Mouse (Mus musculus): ENCODE data around the gene Antxr1. TPM values are rescaled to one million over a fixed set of nuclear protein-coding genes. Genes with fewer than 3 reads are reported as not detected.

Gene Antxr1
- total RNA-seq (2021), result 10 to 100 TPM; 32.9 to 34.0 TPM

DNA sequence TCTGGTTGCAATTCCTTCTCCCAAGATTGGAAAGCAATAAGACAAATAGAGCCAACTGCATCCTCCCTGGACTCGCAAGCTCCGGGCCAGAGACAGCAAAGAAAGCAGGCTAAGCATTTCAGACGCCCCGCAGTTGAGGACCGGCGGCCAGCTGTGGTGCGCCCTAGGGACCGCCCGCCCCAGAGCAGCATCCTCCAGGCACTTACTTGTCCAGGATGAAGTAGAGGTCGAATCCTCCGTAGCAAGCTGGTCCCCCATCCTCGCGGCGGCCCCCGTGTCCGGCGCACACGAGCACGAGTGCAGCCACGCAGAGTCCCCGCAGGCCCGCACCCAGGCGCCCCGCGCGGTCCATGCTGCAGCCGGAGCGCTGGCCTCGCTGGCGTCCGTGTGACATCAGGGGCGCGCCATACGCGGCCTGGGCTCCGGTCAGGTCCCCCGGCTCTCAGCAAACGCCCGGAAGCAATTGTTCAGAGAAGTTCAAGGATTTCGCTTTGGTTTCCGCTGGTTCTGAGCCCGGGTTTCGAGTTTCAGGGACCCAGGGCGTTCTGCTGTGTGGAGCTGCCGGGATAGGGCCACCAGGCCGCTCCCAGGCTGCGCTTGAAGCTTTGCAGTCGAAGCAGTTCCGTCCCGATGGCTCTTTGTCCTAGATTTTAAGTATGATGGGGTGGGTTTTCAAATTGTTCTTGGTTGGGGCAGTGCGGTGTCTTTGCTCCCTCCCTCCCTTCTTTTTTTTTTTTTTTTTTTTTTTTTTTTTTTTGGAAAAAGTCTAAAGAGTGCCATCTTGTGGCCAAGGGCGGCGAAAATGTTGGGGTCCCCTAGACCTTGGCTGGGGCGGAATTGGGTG lies at the start of gene Antxr1:
Gene Antxr1 (minus strand): TSS at position 731 of the 844 bp plus-strand sequence.
- peak; percentile 64 for DNase-seq

DNA sequence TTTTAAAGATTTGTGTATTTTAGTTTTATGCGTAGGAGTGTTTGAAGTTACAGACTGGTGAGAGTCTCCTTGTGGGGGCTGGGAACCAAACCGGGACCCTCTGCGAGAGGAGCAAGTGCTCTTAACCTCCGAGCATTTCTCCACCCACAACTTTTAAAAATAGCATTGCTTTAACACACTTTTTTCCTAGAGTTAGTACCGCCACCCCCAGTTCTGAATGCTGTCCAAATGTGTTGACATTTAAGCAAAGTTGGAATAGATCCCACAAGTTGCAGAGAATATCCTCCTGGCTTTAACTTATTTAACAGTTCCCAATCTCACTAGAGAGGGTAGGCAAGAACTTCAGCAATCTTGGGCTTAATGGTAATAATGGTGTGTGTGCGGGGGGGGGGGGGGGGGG lies 49.1 kb upstream of the Antxr1 start:
- DNase-seq, result no peak

GRCm38 (mm10) chr6:87383926-87384691 lies 48.5 kb upstream of the Antxr1 start:
- peak; percentile 18 for DNase-seq

DNA sequence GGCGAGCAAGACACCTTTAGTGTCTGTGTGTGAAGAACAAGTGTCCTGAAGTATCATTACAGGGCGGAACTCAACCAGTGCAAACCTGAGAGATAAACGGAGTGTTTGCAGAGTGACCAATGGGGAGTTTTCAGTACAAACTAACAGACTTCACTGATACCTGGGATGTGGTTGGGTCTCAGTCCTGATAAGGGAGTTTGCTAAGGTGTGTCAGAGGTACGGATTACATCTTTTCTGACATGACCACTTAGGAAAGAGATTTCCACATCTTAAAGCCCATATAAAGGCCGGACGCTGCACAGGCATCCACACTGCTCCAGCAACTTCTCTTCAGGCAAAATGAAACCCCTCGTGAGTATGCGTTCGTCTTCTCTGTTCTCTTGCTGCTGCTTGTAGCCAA lies 37.4 kb upstream of the Antxr1 start, which contains the start of gene Gkn2:
Gene Gkn2 (plus strand): TSS at position 301 of the 400 bp plus-strand sequence.
- no peak for DNase-seq

DNA sequence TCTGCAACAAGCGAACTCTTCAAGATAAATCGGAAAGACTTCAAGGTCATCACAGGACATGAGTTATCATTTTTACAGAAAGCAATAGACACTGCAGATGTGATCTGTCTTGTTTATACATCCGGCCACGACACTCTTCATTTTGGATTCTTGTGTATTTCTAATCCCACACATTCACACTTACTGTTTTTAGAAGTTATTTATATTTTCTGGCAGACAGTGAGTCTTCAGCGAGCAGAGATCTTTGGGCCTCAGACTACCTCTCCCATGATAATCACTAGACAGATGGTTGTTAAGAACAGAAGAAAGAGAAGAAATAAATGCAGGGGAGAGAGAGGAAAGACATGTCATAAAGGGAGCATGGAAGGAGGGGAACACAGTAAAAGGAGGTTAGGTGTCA lies 33.6 kb upstream of the Antxr1 start:
- no peak for DNase-seq

DNA sequence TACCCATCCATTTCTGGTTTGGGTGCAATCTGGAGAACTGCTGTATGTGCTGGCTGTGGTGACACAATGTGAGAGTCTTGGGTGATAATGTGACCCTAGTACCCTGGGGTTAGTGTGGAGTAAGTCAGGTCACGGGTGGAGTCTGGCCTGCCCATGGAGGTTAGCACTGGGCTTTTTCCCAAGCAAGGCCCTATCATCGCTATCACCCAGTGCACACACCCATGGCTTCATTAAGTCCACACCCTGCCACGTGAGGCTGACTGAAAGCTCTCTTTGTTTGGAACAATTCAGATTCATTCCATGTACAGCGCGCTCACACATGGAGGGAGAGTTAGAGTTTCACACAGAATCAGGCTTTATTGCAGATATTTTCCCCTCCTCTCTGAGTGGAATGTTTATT lies 18.8 kb upstream of the Antxr1 start:
- DNase-seq, result no peak

DNA sequence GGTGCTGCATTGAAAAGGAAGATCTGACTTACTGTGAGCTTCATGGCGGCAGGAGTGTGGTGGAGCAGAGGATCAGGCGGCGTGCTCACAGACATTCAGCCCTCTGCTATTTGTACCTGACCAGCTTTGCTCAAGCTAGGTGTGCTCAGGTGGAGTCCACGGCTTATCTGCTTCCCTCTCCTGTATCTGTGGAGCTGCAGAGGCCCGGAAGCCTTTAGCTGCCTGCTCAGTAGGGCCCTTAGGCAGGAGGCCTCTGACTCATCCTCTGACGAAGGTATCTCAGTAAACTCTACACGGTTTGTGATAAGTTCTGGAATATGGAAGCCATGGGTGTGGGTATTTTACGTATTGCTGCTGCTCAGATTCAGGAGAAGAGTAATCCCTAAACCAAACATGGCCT lies 15.2 kb upstream of the Antxr1 start, which contains the start of gene Gkn1:
Gene Gkn1 (minus strand): TSS at position 114 of the 400 bp plus-strand sequence.
- no peak for DNase-seq

DNA sequence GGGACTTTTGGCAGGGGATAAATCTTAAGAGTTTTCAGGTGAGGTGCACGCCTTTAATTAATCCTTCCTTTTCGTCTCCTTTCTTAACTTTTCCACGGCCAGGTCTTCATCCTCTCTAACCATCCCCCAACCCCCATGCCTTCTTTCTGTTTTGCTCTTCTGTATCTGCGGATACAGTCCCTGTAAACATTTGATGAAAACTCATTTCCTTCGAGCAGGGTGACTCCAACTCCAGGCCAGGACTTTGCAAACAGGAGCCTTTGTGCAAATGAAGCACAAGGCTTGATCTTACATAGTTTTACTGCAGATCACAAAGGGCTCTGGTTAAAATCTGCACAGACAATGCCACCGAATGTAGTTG lies 294 bp upstream of the Antxr1 start:
- no peak for DNase-seq

DNA sequence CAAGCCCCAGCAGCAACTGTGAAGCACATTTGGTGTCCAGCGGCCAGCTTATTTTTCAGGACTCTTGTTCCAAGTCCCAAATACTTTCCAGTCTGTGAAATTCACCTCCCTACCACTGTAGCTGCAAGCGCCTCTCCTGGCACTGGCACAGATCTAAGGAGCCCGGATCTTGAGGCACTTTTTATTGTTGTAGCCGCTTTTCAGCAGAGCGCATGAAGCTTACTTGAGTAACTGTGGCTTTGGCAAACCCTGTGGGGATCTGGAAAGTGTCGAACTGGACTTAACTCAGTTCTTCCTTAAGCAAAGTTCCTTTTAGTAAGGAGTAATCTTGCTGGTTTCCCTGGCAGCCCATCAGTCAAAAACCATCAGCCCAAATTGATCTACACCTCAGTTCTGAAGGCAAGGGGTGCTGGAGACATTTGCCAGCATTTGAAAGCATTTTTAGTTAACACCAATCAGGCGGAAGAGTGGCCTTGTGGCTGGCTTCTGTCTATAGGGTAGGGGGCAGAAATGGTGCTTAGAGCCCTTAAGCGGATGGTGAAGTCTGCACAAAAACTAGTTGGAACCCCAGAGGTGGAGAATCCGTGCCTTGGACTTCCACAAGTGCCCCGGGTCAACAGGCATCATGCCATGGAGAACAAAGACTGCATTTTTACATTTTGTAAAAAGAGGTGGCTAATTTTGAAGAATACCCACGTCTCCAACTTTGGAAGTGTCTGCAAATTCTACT lies 1.1 kb downstream of the Antxr1 start:
- DNase-seq, result peak; percentile 33

- no peak for DNase-seq
Measured at GRCm38 (mm10) chr6:87332380-87332779, 3.2 kb downstream of the Antxr1 start.

GRCm38 (mm10) chr6:87328265-87329173 lies 7.1 kb downstream of the Antxr1 start:
- peak; percentile 23 for DNase-seq

- DNase-seq, result no peak
Measured at GRCm38 (mm10) chr6:87326932-87327331, 8.7 kb downstream of the Antxr1 start.

GRCm38 (mm10) chr6:87323381-87323780 lies 12.2 kb downstream of the Antxr1 start:
- DNase-seq, result peak; percentile 62

GRCm38 (mm10) chr6:87318651-87319050 lies 17.0 kb downstream of the Antxr1 start:
- no peak for DNase-seq

GRCm38 (mm10) chr6:87316966-87317365 lies 18.7 kb downstream of the Antxr1 start:
- DNase-seq, result peak; percentile 24

DNA sequence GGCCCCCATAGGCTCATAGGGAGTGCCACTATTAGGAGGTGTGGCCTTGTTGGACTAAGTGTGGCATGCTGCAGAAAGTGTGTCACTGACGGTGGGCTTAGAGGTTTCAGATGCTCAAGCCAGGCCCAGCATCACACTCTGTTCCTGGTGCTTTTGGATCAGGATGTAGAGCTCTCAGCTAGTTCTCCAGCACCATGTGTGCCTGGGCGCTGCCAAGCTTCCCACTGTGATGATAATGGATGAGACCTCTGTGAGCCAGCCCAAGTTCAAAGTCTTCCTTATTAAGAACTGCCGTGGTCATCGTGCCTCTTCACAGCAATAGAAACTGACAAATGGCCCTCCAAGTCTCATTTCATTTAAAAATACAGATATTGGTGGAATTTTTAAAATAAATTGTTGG lies 22.9 kb downstream of the Antxr1 start:
- no peak for DNase-seq

DNA sequence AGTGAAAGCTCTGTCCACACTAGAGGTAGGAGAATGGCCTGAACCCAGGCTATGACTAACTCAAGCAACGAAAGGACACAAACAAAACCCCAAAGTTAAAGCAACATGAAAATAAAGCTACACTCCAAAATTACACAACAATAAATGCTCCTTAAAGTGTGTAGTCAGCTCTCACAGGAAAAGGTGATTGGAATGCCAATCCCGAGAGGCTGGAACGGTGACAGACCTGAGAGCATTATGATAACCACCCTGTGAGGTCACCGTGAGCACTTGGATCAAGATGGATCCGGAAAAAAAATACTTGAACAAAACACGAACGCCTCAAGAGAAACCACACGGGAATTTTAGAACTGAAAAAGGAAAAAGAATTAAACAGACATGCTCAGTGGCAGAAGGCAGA lies 31.1 kb downstream of the Antxr1 start:
- no peak for DNase-seq

DNA sequence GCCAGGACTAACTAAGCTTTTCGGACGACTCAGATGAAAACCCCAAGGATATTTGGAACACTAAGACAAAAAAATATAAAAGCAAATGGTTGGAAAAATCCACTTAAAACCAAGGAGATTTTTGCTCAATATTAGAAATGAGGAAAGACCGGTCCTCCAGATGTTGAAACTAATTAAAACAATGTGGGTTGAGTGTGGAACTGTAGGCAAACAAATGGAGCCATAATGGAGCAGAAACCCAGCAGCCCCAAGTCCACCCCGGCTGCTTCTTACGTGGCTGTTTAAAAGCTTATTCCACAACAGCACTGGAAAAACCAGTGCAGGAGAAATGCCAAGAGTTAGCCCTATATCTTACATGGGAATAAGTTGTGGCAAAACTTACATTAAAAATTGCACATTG lies 32.9 kb downstream of the Antxr1 start:
- DNase-seq, result no peak

DNA sequence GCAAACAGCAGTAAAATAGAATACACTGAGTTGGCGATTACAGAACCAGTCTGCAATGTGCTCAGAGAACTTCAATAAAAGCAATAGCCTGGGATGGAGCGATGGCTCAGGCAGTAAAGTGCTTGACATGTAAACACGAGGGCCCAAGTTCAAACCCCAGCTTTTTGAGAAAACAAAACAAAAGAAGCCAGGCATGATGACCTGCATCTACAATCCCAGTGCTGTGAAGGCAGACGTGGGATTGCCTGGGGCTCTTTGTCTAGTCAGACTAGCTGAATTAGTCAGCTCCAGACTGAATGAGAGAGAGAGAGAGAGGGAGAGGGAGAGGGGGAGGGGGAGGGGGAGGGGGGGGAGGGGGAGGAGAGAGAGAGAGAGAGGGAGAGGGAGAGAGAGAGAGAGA lies 33.6 kb downstream of the Antxr1 start:
- DNase-seq, result no peak

GRCm38 (mm10) chr6:87294904-87295303 lies 40.7 kb downstream of the Antxr1 start:
- no peak for DNase-seq

- no peak for DNase-seq
Measured at GRCm38 (mm10) chr6:87292911-87293851, 42.4 kb downstream of the Antxr1 start.

Data from heart, postnatal 4 days (tissue).